Mouse (Mus musculus): Measurements from ENCODE around the gene Fastkd3. TPM values are rescaled to one million over a fixed set of nuclear protein-coding genes. Genes with fewer than 3 reads are reported as not detected.

Fastkd3 gene
- polyA plus RNA-seq (2014; fragmentation: Illumina TruSeq; extraction: RNeasy Lipid Tissue Mini Kit (QIAGEN cat#74804); ENCODE audit: low replicate concordance): 20.9 TPM

DNA sequence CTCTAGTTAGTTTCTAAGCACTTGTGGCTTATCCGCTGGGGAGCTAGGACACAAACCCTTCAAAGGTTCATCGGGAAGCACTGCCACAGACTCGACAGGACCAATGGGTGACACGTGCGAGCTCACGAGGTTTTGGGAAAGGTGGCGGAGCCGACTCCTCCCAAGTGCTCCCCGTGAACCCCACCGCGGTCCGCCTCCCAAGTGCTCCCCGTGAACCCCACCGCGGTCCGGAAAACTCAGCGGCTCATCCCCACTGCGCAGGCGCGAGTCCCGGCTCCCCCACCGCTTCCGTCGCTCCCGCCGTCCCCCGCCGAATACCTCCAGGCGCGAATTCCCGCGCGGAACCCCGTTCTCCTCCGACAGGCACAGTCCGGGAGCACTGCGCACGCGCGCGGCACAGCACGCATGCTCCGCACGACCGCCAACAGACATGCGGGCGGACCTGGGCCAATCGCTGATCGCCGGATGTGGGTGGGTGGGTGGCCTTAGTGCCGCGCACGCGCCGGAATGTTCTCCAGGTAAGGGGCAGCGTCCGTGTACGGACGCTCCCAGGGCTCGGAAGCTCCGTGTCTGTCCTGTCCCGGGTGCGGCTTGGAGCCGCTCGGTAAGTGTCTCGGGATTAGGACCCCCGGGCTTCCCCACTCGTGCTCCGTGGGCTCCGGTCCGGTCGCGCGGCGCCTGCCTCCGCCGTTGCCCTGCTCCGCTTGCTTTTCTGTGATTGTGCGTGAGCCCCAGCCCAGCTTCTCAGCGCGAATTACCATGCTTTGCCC is at the start of gene Fastkd3, which contains the start of gene Mtrr:
Gene Fastkd3, plus strand, starts transcription at position 488 of the 770 bp plus-strand sequence.
Gene Mtrr, minus strand, starts transcription at position 403 of the 770 bp plus-strand sequence.

DNA sequence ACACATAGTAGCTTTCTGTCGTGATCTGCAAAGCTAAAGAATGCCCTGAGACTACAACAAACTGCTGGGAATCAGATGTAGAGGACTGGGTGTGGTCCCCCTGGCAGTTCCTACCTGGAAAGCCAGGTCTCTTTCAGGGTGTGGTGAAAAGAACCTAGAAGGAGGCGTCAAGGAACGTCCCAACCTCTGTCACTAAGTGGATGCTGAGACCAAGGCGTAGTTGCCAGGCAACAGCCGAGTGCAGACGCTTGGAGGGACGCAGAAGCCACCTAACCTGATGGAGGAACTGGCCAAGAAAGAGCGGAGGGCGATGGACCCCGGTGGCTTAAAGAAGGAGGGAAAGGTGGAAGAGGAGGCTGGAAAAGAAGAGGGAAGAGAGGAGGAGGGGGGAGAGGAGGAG is 15.2 kb downstream of the Fastkd3 start, which contains the start of gene 1700001L19Rik:
Gene 1700001L19Rik, plus strand, starts transcription at position 223 of the 400 bp plus-strand sequence.

Other genes with a start within 250 kb of the Fastkd3 start
- gene Mtrr, start 85 bp upstream of the Fastkd3 start, polyA plus RNA-seq (2014; fragmentation: Illumina TruSeq; extraction: RNeasy Lipid Tissue Mini Kit (QIAGEN cat#74804); ENCODE audit: low replicate concordance): 3.4 TPM
- not detected for gene 1700001L19Rik, start 15.2 kb downstream of the Fastkd3 start, polyA plus RNA-seq (2014; fragmentation: Illumina TruSeq; extraction: RNeasy Lipid Tissue Mini Kit (QIAGEN cat#74804); ENCODE audit: low replicate concordance)